Comparison of ENCODE assay signal across 18 mouse cellular contexts in the genomic region with DNA sequence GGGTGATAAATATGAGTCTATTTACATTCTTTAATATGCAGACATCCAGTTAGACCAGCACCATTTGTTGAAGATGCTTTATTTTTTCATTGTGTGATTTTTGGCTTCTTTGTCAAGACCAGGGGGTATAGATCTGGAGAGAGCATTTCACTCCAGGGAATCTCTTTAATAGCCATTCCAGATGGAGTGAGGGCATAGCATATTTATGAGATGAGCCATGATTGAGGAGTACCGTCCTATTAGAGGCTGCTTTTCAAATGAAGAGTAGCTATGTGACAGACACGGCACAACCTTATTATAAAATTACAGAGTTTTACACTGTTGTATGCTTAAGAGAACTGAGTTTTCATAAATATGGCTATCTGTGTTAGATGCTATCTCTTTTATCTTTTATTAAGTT.
"Had no signal": no experiment of that assay in that cellular context is flagged by ENCODE, and none has a peak within 500 bp of the region (broad histone marks: within the 10 kb centered on the region; RNA-seq: fewer than 3 reads in every experiment).

No protein-coding gene starts in this region.

- H3K9me3 ChIP-seq: kidney, embryonic 15.5 days; neural tube, embryonic 13.5 days; stomach, embryonic 15.5 days had no signal

- H3K27ac ChIP-seq: kidney, embryonic 15.5 days; left cerebral cortex, adult 2 months; liver, embryonic 14.5 days; macrophage; neural tube, embryonic 13.5 days; stomach, embryonic 15.5 days had no signal

- H3K4me2 ChIP-seq: kidney, embryonic 15.5 days; lung, embryonic 14.5 days; neural tube, embryonic 13.5 days; stomach, embryonic 15.5 days had no signal

- H3K36me3 ChIP-seq: kidney, embryonic 15.5 days; neural tube, embryonic 13.5 days; stomach, embryonic 15.5 days had no signal

- H3K4me1 ChIP-seq: kidney, embryonic 15.5 days; neural tube, embryonic 13.5 days; stomach, embryonic 15.5 days had no signal

- H3K4me3 ChIP-seq: kidney, embryonic 15.5 days; left cerebral cortex, adult 2 months; neural tube, embryonic 13.5 days; stomach, embryonic 15.5 days had no signal

- H3K9ac ChIP-seq: kidney, embryonic 15.5 days; liver, embryonic 14.5 days; liver, postnatal 0 days; lung, embryonic 14.5 days; neural tube, embryonic 13.5 days; stomach, embryonic 15.5 days had no signal

- H3K27me3 ChIP-seq: kidney, embryonic 15.5 days; neural tube, embryonic 13.5 days; stomach, embryonic 15.5 days had no signal

- ATAC-seq: intestine, postnatal 0 days; liver, postnatal 0 days; lung, postnatal 0 days had no signal

- DNase-seq: kidney, adult 8-10 months; kidney, postnatal 10 days; kidney, postnatal 36 days; layer of hippocampus, postnatal 36 days; liver, postnatal 0 days; lung, embryonic 14.5 days; right cerebral cortex, adult 18-20 months; right cerebral cortex, postnatal 14 days; right cerebral cortex, postnatal 4 days; thymus, postnatal 25 days had no signal
